In the genomic region with DNA sequence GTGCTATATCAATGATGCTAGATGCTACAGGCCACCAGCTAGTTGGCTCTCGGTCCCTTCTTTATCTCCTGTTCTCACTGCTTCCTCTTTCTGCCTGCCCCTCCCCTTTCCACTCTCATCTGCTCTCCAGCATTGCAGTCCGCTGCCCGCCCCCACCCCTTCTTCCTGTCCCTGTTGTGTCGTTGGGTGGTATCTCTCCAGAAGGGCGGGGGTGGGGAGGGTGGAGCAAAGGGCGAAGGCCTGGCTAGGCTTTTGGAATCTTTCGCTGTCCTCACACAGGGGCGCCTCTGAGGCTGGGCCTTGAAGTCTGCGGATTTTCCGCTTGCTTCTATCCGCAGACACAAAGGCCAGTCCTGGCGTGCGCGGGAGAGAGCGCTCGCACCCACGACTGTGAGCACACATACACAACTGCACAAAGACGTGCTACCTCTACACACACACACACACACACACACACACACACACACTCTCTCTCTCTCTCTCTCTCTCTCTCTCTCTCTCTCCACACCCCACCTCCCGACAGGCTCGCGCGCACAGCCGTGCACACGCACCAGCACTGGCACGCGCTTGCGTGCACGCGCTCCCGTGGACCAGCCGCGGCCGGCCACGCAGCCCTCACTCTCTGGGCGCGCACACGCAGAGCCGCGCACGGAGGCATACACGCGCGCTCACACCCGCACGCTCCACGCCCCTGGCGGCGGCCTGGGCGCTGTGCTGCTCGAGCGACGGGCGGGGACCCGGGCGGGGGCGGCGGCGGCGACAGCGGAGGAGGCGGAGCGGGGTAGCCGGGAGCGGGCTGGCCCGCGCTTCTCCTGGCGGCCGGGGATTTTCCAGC, we compare ENCODE assay signal across 8 mouse cellular contexts. TPM values are rescaled to one million over a fixed set of nuclear protein-coding genes. Genes with fewer than 3 reads are reported as not detected.
DNase-seq lines count a peak whose midpoint lies in the region; ATAC-seq lines count a peak whose summit lies in the region.

A gene (plus strand): TSS at position 566 of the 835 bp plus-strand sequence.

- no peaks in the 10 kb centered on the region for H3K27me3 ChIP-seq in embryonic facial prominence, embryonic 11.5 days (ENCODE audit: control insufficient read depth, insufficient read depth, low read length)
- no peaks in the 10 kb centered on the region for H3K27me3 ChIP-seq in limb, embryonic 13.5 days
- H3K27me3 ChIP-seq in midbrain, embryonic 15.5 days (replicated peaks): no peaks in the 10 kb centered on the region

- H3K4me3 ChIP-seq in embryonic facial prominence, embryonic 11.5 days (ENCODE audit: low read depth, low read length): peak within 1 kb of the TSS; percentile 80
- H3K4me3 ChIP-seq in limb, embryonic 13.5 days: peak within 1 kb of the TSS; percentile 75
- peak within 1 kb of the TSS; percentile 62 for H3K4me3 ChIP-seq in midbrain, embryonic 15.5 days

- H3K9me3 ChIP-seq in embryonic facial prominence, embryonic 11.5 days (replicated peaks; ENCODE audit: control insufficient read depth, low read length): no peaks in the 10 kb centered on the region
- H3K9me3 ChIP-seq in limb, embryonic 13.5 days: no peaks in the 10 kb centered on the region
- no peaks in the 10 kb centered on the region for H3K9me3 ChIP-seq in midbrain, embryonic 15.5 days

- WGBS in embryonic facial prominence, embryonic 11.5 days: under 1% methylated on average over 66 of the region's 68 CpGs
- WGBS in limb, embryonic 13.5 days: under 1% methylated on average over 65 of the region's 68 CpGs
- under 1% methylated on average over 68 of the region's 68 CpGs for WGBS in midbrain, embryonic 15.5 days

- no peaks in the 10 kb centered on the region for H3K36me3 ChIP-seq in embryonic facial prominence, embryonic 11.5 days (replicated peaks; ENCODE audit: control insufficient read depth, insufficient read depth, low read depth, low read length)
- no peaks in the 10 kb centered on the region for H3K36me3 ChIP-seq in limb, embryonic 13.5 days
- no peaks in the 10 kb centered on the region for H3K36me3 ChIP-seq in midbrain, embryonic 15.5 days (replicated peaks)

- peak within 1 kb of the TSS; percentile 93 for H3K4me2 ChIP-seq in embryonic facial prominence, embryonic 11.5 days (ENCODE audit: low read depth, low read length)
- peak within 1 kb of the TSS; percentile 90 for H3K4me2 ChIP-seq in limb, embryonic 13.5 days (replicated peaks)
- peak within 1 kb of the TSS; percentile 77 for H3K4me2 ChIP-seq in midbrain, embryonic 15.5 days

- peak; percentile 69 for ATAC-seq in embryonic facial prominence, embryonic 11.5 days (replicated peaks; ENCODE audit: insufficient number of reproducible peaks, low FRiP score, low TSS enrichment, low read depth)
- ATAC-seq in limb, embryonic 13.5 days (ENCODE audit: low FRiP score, low read depth): peak; percentile 82
- ATAC-seq in midbrain, embryonic 15.5 days (replicated peaks): peak; percentile 86

- H3K4me1 ChIP-seq in embryonic facial prominence, embryonic 11.5 days (ENCODE audit: control insufficient read depth, insufficient read depth, low read length): peaks cover 6% of the 10 kb centered on the region; the same call in 1 of the 2 replicates
- peaks cover 54% of the 10 kb centered on the region for H3K4me1 ChIP-seq in limb, embryonic 13.5 days
- peaks cover 53% of the 10 kb centered on the region for H3K4me1 ChIP-seq in midbrain, embryonic 15.5 days

- peak; percentile 99 for DNase-seq in 416B (ENCODE audit: low read depth)
- peak; percentile 87 for DNase-seq in adrenal gland, postnatal 25 days
- DNase-seq in embryonic facial prominence, embryonic 11.5 days (ENCODE audit: low spot score): peak; percentile 75
- DNase-seq in heart, adult 11 months: peak; percentile 99
- peak; percentile 81 for DNase-seq in kidney, adult 18-20 months
- peak; percentile 69 to 77 for DNase-seq in spleen, adult 18-20 months

- H3K9ac ChIP-seq in embryonic facial prominence, embryonic 11.5 days (replicated peaks; ENCODE audit: low read length): peak within 1 kb of the TSS; percentile 83
- peak within 1 kb of the TSS; percentile 88 for H3K9ac ChIP-seq in limb, embryonic 13.5 days
- H3K9ac ChIP-seq in midbrain, embryonic 15.5 days: peak within 1 kb of the TSS; percentile 78

- H3K27ac ChIP-seq in embryonic facial prominence, embryonic 11.5 days (replicated peaks; ENCODE audit: low read depth, low read length): peak within 1 kb of the TSS; percentile 68
- H3K27ac ChIP-seq in limb, embryonic 13.5 days: peak within 1 kb of the TSS; percentile 69
- H3K27ac ChIP-seq in midbrain, embryonic 15.5 days: peak within 1 kb of the TSS; percentile 95

RNA-seq across cellular contexts. Expression of the gene that starts here (rescaled TPM):
- total RNA-seq in adrenal gland, postnatal 25 days (2021): 43.9 and 69.0 TPM in 2 replicates
- polyA plus RNA-seq in embryonic facial prominence, embryonic 11.5 days (2014; fragmentation: Nextera tagmentation; extraction: Ambion mirVana): 2.7 and 3.0 TPM in 2 replicates
- 6.1 and 6.8 TPM in 2 replicates for polyA plus RNA-seq in limb, embryonic 13.5 days (2015; fragmentation: Nextera tagmentation; extraction: Ambion mirVana)
- polyA plus RNA-seq in midbrain, embryonic 15.5 days (2015; fragmentation: Nextera tagmentation; extraction: Ambion mirVana): 20.1 and 20.3 TPM in 2 replicates

Comparison
In these comparisons a context has a peak if more than half of its experiments do, and no peak if none do; other contexts are left out.
1. Peak in every context shown above with its lines: DNase-seq, ATAC-seq, H3K4me3 ChIP-seq and H3K27ac ChIP-seq.